Mouse (Mus musculus): ENCODE measurements at regions not wholly inside any gene's neighbourhood (a gene's known extent, or its start where the extent isn't known, plus 50 kb on each side); places are given as distances from the start of the nearest gene placed in this dataset.

DNA sequence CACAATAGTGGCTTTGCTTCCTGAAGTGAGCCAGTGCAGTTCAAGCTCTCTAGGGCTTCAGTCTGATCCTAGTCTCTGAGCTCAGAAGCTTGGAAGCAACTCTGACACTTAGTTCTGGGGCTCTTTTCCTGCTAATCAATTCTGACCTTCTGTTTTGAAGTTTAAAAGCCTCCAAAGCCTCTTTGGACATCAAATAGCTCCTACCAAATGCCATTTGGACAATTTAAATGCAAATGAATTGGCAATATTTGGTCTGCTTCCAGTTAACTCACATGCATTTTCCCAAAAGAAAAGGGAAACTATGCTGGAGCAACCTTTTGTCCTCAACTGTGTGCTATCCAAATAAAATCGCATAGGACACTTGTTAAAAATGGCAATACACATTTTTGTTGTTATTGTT lies 968.7 kb downstream of the Tlr4 start:
- DNase-seq (ENCODE audit: low spot score in 2 of 2), result no peak

All from layer of hippocampus, postnatal 10 days (tissue).